Mouse (Mus musculus): ENCODE data around the gene Trak1. TPM values are rescaled to one million over a fixed set of nuclear protein-coding genes. Genes with fewer than 3 reads are reported as not detected.

Trak1 gene
- total and polyA plus RNA-seq, 3 experiments: 8.2 to 28.6 (median 18.1) TPM

- H3K9ac ChIP-seq (ENCODE audit: insufficient read depth, low read depth): no peak overlapping the region
- no peaks in the 10 kb centered on the region for H3K9me3 ChIP-seq (replicated peaks; ENCODE audit: low read length)
- H3K4me3 ChIP-seq (replicated peaks in 1 of 3; ENCODE audit: low read depth in 2 of 3, low read length in 2 of 3, poor library complexity in 1 of 3): no peak overlapping the region
- no peak for DNase-seq (ENCODE audit: extremely low read depth)
- in situ Hi-C loops (cut with MboI; ENCODE audit: low pct_ligation_motif_present, low pct_unique_long_range_greater_than_20kb, low sequenced_read_pairs) (no loop called here), dilution Hi-C loops (cut with MboI; ENCODE audit: extremely low pct_ligation_motif_present, extremely low pct_unique_long_range_greater_than_20kb, low sequenced_read_pairs) (no loop called here)
- H3K79me2 ChIP-seq (replicated peaks; ENCODE audit: control insufficient read depth, extremely low read depth, insufficient read depth, poor library complexity, severe bottlenecking): peaks cover 25% of the 10 kb centered on the region
- H3K27me3 ChIP-seq (replicated peaks): no peaks in the 10 kb centered on the region
- no peak overlapping the region for H3K27ac ChIP-seq (ENCODE audit: insufficient read depth, low read depth)
- peaks cover 0 to 49% of the 10 kb centered on the region in 2 experiments for H3K36me3 ChIP-seq (replicated peaks in 1 of 2; ENCODE audit: control insufficient read depth in 1 of 2, insufficient read depth in 1 of 2, low read length in 1 of 2)
- TF ChIP-seq POLR2A (IDR thresholded peaks at IDR 0.05; ENCODE audit: low read depth, low read length) (no peak), KAT2A (IDR thresholded peaks at IDR 0.05; ENCODE audit: insufficient replicate concordance, low read length) (no peak), SMC3 (IDR thresholded peaks at IDR 0.05; ENCODE audit: low read depth, low read length) (no peak), MEF2A (IDR thresholded peaks at IDR 0.05; ENCODE audit: borderline replicate concordance, low read depth, low read length) (no peak), JUND (conservative IDR thresholded peaks at IDR 0.05; ENCODE audit: low read depth, low read length) (no peak), GABPA (IDR thresholded peaks at IDR 0.05; ENCODE audit: insufficient replicate concordance, low read depth, low read length) (no peak), MAFK (IDR thresholded peaks at IDR 0.05; ENCODE audit: insufficient replicate concordance, low read length) (no peak), SIN3A (IDR thresholded peaks at IDR 0.05; ENCODE audit: low read length) (no peak), MXI1 (IDR thresholded peaks at IDR 0.05; ENCODE audit: low read depth, low read length) (no peak), BHLHE40 (IDR thresholded peaks at IDR 0.05; ENCODE audit: low read depth, low read length) (no peak), EP300 (IDR thresholded peaks at IDR 0.05; ENCODE audit: low read length) (no peak), ZC3H11A (IDR thresholded peaks at IDR 0.05; ENCODE audit: low read depth, low read length) (no peak), TBP (conservative IDR thresholded peaks at IDR 0.05; ENCODE audit: low read depth, low read length) (no peak), E2F4 (IDR thresholded peaks at IDR 0.05; ENCODE audit: insufficient replicate concordance, low read depth, low read length) (no peak)
- H3K4me2 ChIP-seq (ENCODE audit: insufficient read depth, low read depth, poor library complexity, severe bottlenecking): no peak overlapping the region
- peaks cover 11 to 74% of the 10 kb centered on the region in 2 experiments for H3K4me1 ChIP-seq (ENCODE audit: control insufficient read depth in 1 of 2, insufficient read depth in 2 of 2)
These were observed 12.0 kb downstream of the Trak1 start for GRCm38 (mm10) chr9:121309287-121309686.

DNA sequence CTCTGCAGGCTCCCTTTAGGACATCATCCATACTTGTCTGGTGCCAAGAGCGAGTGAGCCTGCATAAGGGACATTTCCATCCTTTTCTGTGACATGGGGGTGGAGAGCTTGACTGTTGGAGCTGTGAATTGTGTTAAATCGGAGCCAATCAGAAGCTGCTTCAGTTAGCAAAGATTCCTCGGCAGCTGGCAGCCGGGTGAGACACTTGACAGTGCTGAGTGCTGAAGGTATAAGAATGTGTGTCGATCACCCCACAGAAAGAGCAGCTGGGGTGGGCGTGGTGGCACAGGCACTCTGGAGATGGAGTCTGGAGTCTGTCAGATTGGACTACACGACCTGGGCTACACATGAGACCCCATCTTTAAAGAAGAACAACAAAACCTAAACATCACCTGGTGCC is 13.2 kb downstream of the Trak1 start:
- DNase-seq (ENCODE audit: extremely low read depth): no peak
- H3K27ac ChIP-seq (ENCODE audit: insufficient read depth, low read depth): no peak overlapping the region
- H3K4me2 ChIP-seq (ENCODE audit: insufficient read depth, low read depth, poor library complexity, severe bottlenecking): no peak overlapping the region
- no peaks in the 10 kb centered on the region for H3K27me3 ChIP-seq (replicated peaks)
- H3K4me1 ChIP-seq (ENCODE audit: control insufficient read depth in 1 of 2, insufficient read depth in 2 of 2): peaks cover 12 to 67% of the 10 kb centered on the region in 2 experiments
- H3K36me3 ChIP-seq (replicated peaks in 1 of 2; ENCODE audit: control insufficient read depth in 1 of 2, insufficient read depth in 1 of 2, low read length in 1 of 2): peaks cover 0 to 45% of the 10 kb centered on the region in 2 experiments
- dilution Hi-C loops (cut with MboI; ENCODE audit: extremely low pct_ligation_motif_present, extremely low pct_unique_long_range_greater_than_20kb, low sequenced_read_pairs): no loop called here
- no peak overlapping the region for H3K4me3 ChIP-seq (replicated peaks in 1 of 3; ENCODE audit: low read depth in 2 of 3, low read length in 2 of 3, poor library complexity in 1 of 3)
- H3K9ac ChIP-seq (ENCODE audit: insufficient read depth, low read depth): no peak overlapping the region
- peaks cover 28% of the 10 kb centered on the region for H3K79me2 ChIP-seq (replicated peaks; ENCODE audit: control insufficient read depth, extremely low read depth, insufficient read depth, poor library complexity, severe bottlenecking)
- TF ChIP-seq TCF12 (IDR thresholded peaks at IDR 0.05; ENCODE audit: low read depth, low read length) (no peak), CHD2 (IDR thresholded peaks at IDR 0.05; ENCODE audit: low read length) (no peak), ZNF384 (IDR thresholded peaks at IDR 0.05; ENCODE audit: low read depth, low read length) (no peak), ZC3H11A (IDR thresholded peaks at IDR 0.05; ENCODE audit: low read depth, low read length) (no peak), MEF2A (IDR thresholded peaks at IDR 0.05; ENCODE audit: borderline replicate concordance, low read depth, low read length) (no peak), EP300 (IDR thresholded peaks at IDR 0.05; ENCODE audit: low read length) (no peak), KAT2A (IDR thresholded peaks at IDR 0.05; ENCODE audit: insufficient replicate concordance, low read length) (no peak), IRF4 (IDR thresholded peaks at IDR 0.05; ENCODE audit: low read depth, low read length) (no peak), USF1 (IDR thresholded peaks at IDR 0.05; ENCODE audit: low read depth, low read length) (no peak), RCOR1 (conservative IDR thresholded peaks at IDR 0.05; ENCODE audit: low read depth, low read length) (no peak), HCFC1 (IDR thresholded peaks at IDR 0.05; ENCODE audit: low read depth, low read length) (no peak), POLR2A (IDR thresholded peaks at IDR 0.05; ENCODE audit: low read depth, low read length) (no peak)
- in situ Hi-C loops (cut with MboI; ENCODE audit: low pct_ligation_motif_present, low pct_unique_long_range_greater_than_20kb, low sequenced_read_pairs): no loop called here
- H3K9me3 ChIP-seq (replicated peaks; ENCODE audit: low read length): no peaks in the 10 kb centered on the region
